Mouse (Mus musculus) midbrain, postnatal 0 days (tissue): ENCODE data around the gene Hoxa13. TPM values are rescaled to one million over a fixed set of nuclear protein-coding genes. Genes with fewer than 3 reads are reported as not detected.
A peak's percentile ranks its signal among the peaks of the same experiment; 100 is the strongest.

Experiments
- ATAC-seq: fragments of 200-750 bp; cut with Nextera tagmentation; 2 replicates; pipeline ENCODE4 v1.8.0; 2017; ENCODE audit warnings: moderate number of reproducible peaks, mild to moderate bottlenecking, moderate TSS enrichment, moderate library complexity; ENCODE audit not compliant: low FRiP score
- DNase-seq: peaks from one replicate; pipeline ENCODE4 v3.0.0-alpha.2; 2015; ENCODE audit warnings: low spot score
- H3K27ac ChIP-seq: fragments of 300-500 bp; sonication (generic); 2 replicates; pipeline ENCODE4 v1.5.1; 2014; ENCODE audit warnings: low read depth, mild to moderate bottlenecking, low read length, mixed read lengths
- H3K27me3 ChIP-seq: fragments of 300-500 bp; sonication (generic); 2 replicates; pipeline ENCODE4 v1.6.1; 2014; ENCODE audit warnings: low read length, control low read depth, mixed read lengths; ENCODE audit not compliant: insufficient read depth
- H3K36me3 ChIP-seq: fragments of 300-500 bp; sonication (generic); 2 replicates; pipeline ENCODE4 v1.6.1; 2014; ENCODE audit warnings: low read length, control low read depth, mixed read lengths; ENCODE audit not compliant: insufficient read depth
- H3K4me1 ChIP-seq: fragments of 300-500 bp; sonication (generic); 2 replicates; pipeline ENCODE4 v1.6.1; 2014; ENCODE audit warnings: mild to moderate bottlenecking, control low read depth, antibody characterized with exemption, low read length, mixed read lengths; ENCODE audit not compliant: insufficient read depth
- H3K4me2 ChIP-seq: fragments of 300-500 bp; sonication (generic); 2 replicates; pipeline ENCODE4 v1.6.1; 2014; ENCODE audit warnings: low read depth, mild to moderate bottlenecking, low read length, mixed read lengths; ENCODE audit not compliant: poor library complexity, severe bottlenecking
- H3K4me3 ChIP-seq: fragments of 300-500 bp; sonication (generic); 2 replicates; pipeline ENCODE4 v1.5.1; 2014; ENCODE audit warnings: low read depth, mild to moderate bottlenecking, low read length, moderate library complexity
- H3K9ac ChIP-seq: fragments of 300-500 bp; sonication (generic); replicated peaks from 2 replicates; pipeline ENCODE4 v1.6.1; 2014; ENCODE audit warnings: mild to moderate bottlenecking, low read length, moderate library complexity, mixed read lengths; ENCODE audit not compliant: poor library complexity, severe bottlenecking
- H3K9me3 ChIP-seq: fragments of 300-500 bp; sonication (generic); 2 replicates; pipeline ENCODE4 v1.6.1; 2016; ENCODE audit warnings: low read length, control low read depth
- CTCF ChIP-seq: IDR thresholded peaks from 2 replicates; pipeline ENCODE4 v1.5.1; 2016; ENCODE audit warnings: antibody characterized with exemption, mild to moderate bottlenecking
- whole genome bisulfite sequencing: fragments of 180-500 bp; shearing (Covaris S2); extraction: QIAGEN DNeasy Blood & Tissue Kit; methylation state at CpG from one replicate; pipeline ENCODE4 v1.1.7; 2014; 5-methylcytosine and 5-hydroxymethylcytosine counted together
- polyA plus RNA-seq: library from polyadenylated mRNA; unstranded; fragments of >200 nt; fragmentation: Nextera tagmentation; extraction: Ambion mirVana; gene quantifications from 2 replicates; pipeline ENCODE4 v1.2.1, GENCODE M21; 2015
- total RNA-seq: library from RNA; depleted of rRNA; stranded (reverse); fragments of >200 nt; gene quantifications from 2 replicates; pipeline ENCODE4 v1.2.3, GENCODE M21; 2014

The Hoxa13 gene
- total and polyA plus RNA-seq, 2 experiments from 2014 or later, result not detected

- no peak within 1 kb of the TSS for H3K4me3 ChIP-seq
- H3K36me3 ChIP-seq, result no peaks in the 10 kb centered on the region
These were observed 20.2 kb downstream of the Hoxa13 start, which contains the start of gene Hoxa10 for GRCm38 (mm10) chr6:52240389-52241000. Gene Hoxa10, minus strand, starts transcription at chr6:52240854.

GRCm38 (mm10) chr6:52239625-52240388 is 20.9 kb downstream of the Hoxa13 start:
- Histone ChIP-seq H3K27ac (no peak overlapping the region), H3K9ac (no peak overlapping the region), H3K36me3 (no peaks in the 10 kb centered on the region), H3K4me1 (no peaks in the 10 kb centered on the region), H3K9me3 (no peaks in the 10 kb centered on the region), H3K4me2 (no peak overlapping the region), H3K27me3 (peaks cover 95% of the 10 kb centered on the region), H3K4me3 (no peak overlapping the region)
- no peak for ATAC-seq
- 2% methylated on average over 30 of the region's 30 CpGs for WGBS
- no peak for TF ChIP-seq CTCF
- no peak for DNase-seq

More at GRCm38 (mm10) chr6:52240389-52241000, 20.2 kb downstream of the Hoxa13 start, which contains the start of gene Hoxa10:
- H3K27me3 ChIP-seq, result peaks cover 94% of the 10 kb centered on the region
- WGBS, result 1% methylated on average over 35 of the region's 35 CpGs
- H3K9ac ChIP-seq, result no peak within 1 kb of the TSS
- TF ChIP-seq CTCF, result peak; percentile 69
- H3K9me3 ChIP-seq, result no peaks in the 10 kb centered on the region
- no peak within 1 kb of the TSS for H3K4me2 ChIP-seq
- ATAC-seq, result no peak
- no peak within 1 kb of the TSS for H3K27ac ChIP-seq
- H3K4me1 ChIP-seq, result no peaks in the 10 kb centered on the region
- peak; percentile 54 for DNase-seq

- H3K4me3 ChIP-seq, result no peak overlapping the region
- H3K4me1 ChIP-seq, result no peaks in the 10 kb centered on the region
- H3K9ac ChIP-seq, result no peak overlapping the region
- H3K36me3 ChIP-seq, result no peaks in the 10 kb centered on the region
- no peak for DNase-seq
- H3K27me3 ChIP-seq, result peaks cover 97% of the 10 kb centered on the region
- H3K4me2 ChIP-seq, result no peak overlapping the region
- WGBS, result 1% methylated on average over 7 of the region's 7 CpGs
- TF ChIP-seq CTCF, result no peak
- no peak for ATAC-seq
- H3K27ac ChIP-seq, result no peak overlapping the region
- H3K9me3 ChIP-seq, result no peaks in the 10 kb centered on the region
These were observed 21.7 kb downstream of the Hoxa13 start for GRCm38 (mm10) chr6:52238976-52239375.

GRCm38 (mm10) chr6:52238155-52238545 is 22.5 kb downstream of the Hoxa13 start:
- H3K4me2 ChIP-seq, result no peak overlapping the region
- H3K27me3 ChIP-seq, result peaks cover 96% of the 10 kb centered on the region
- H3K4me1 ChIP-seq, result no peaks in the 10 kb centered on the region
- no peak for ATAC-seq
- no peak for DNase-seq
- no peaks in the 10 kb centered on the region for H3K36me3 ChIP-seq
- H3K27ac ChIP-seq, result no peak overlapping the region
- TF ChIP-seq CTCF, result no peak
- H3K9ac ChIP-seq, result no peak overlapping the region
- H3K4me3 ChIP-seq, result no peak overlapping the region
- no peaks in the 10 kb centered on the region for H3K9me3 ChIP-seq
- 2% methylated on average over 7 of the region's 7 CpGs for WGBS

GRCm38 (mm10) chr6:52237346-52238154 is 23.1 kb downstream of the Hoxa13 start:
- DNase-seq (no peak), ATAC-seq (no peak)
- TF ChIP-seq CTCF, result no peak
- H3K9me3 ChIP-seq, result no peaks in the 10 kb centered on the region
- H3K4me1 ChIP-seq, result no peaks in the 10 kb centered on the region
- H3K27me3 ChIP-seq, result peaks cover 95% of the 10 kb centered on the region
- H3K9ac ChIP-seq, result no peak overlapping the region
- no peak overlapping the region for H3K4me2 ChIP-seq
- H3K4me3 ChIP-seq, result no peak overlapping the region
- no peaks in the 10 kb centered on the region for H3K36me3 ChIP-seq
- H3K27ac ChIP-seq, result no peak overlapping the region
- WGBS, result 9% methylated on average over 10 of the region's 10 CpGs
